Mouse (Mus musculus) bone marrow macrophage, adult 2 months (primary cell): ENCODE results near the gene Krt8.

Experiments used
- CTCF ChIP-seq: IDR thresholded peaks from 2 replicates; pipeline ENCODE4 v1.5.1; 2012; ENCODE audit warnings: low read depth, mild to moderate bottlenecking, low read length, moderate library complexity
- POLR2A ChIP-seq: IDR thresholded peaks from 2 replicates; pipeline ENCODE4 v1.6.1; 2012; ENCODE audit warnings: mild to moderate bottlenecking, low read depth, low read length, borderline replicate concordance

DNA sequence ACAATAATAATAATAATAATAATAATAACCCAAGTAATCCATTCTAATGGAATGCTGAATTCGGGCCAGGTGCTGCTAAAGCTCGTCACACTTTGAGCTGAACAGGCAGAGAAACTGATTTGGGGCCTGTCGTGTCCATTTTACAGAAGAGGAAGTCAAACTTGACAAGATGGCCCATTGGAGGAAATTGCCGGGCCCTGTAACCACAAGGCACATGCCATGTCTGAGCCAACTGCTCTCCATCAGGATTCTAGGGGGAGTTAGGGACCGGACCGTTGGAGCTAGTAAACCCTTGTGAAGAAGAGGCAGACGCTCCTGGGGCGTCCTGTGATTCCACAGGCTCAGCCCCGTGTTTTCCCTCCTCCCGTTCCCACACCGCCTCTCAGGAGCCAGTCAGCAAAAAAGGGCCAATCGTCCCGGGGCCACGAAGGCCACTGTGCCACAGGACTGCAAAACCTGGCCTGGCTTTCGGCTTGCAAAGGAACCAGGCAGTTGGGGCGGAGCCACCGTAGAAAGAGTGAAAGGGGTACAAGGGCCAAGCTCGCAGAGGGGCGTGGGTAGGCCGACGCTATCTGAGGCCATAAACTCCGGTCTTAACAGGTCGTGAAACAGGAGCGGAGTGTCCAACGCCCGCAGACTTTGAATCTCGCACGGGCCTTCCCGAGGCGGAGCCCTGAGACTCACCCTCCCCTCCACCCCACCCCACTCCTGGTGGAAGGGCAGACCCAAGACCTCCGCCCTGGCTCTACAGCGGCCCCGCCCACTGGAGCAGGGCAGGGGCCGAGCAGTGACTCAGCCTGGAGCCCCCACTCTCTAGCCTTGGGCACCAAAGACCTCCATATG is 1.4 kb downstream of the Krt8 start:
- no peak for TF ChIP-seq CTCF
- no peak for TF ChIP-seq POLR2A
